Mouse (Mus musculus): ENCODE results near the gene Tmem183a. TPM values are rescaled to one million over a fixed set of nuclear protein-coding genes. Genes with fewer than 3 reads are reported as not detected.

The Tmem183a gene
- total and polyA plus RNA-seq, 3 experiments: 37.8 to 94.0 (median 65.9) TPM

GRCm38 (mm10) chr1:134374124-134374523 lies 12.3 kb upstream of the Tmem183a start:
- H3K36me3 ChIP-seq (replicated peaks): no peaks in the 10 kb centered on the region
- no peaks in the 10 kb centered on the region for H3K4me1 ChIP-seq (ENCODE audit: insufficient read depth, low read depth, low read length)
- TF ChIP-seq POLR2AphosphoS5 (IDR thresholded peaks at IDR 0.05; ENCODE audit: insufficient replicate concordance, low read depth, low read length) (no peak), TAL1 (conservative IDR thresholded peaks at IDR 0.05; ENCODE audit: low read depth, low read length) (no peak), GATA2 (IDR thresholded peaks at IDR 0.05; ENCODE audit: borderline replicate concordance, low read depth, low read length) (no peak), CTCF (IDR thresholded peaks at IDR 0.05; ENCODE audit: low read depth, low read length) (no peak), GATA1 (IDR thresholded peaks at IDR 0.05; ENCODE audit: borderline replicate concordance, low read length) (no peak)
- H3K27me3 ChIP-seq (ENCODE audit: insufficient read depth, low read length): peaks cover 43% of the 10 kb centered on the region
- DNase-seq (ENCODE audit: low spot score) (no peak), ATAC-seq (ENCODE audit: extremely low read depth, insufficient number of reproducible peaks, low FRiP score, poor library complexity, severe bottlenecking) (no peak)
- peaks cover 21% of the 10 kb centered on the region for H3K9me3 ChIP-seq (replicated peaks)
- H3K4me3 ChIP-seq (ENCODE audit: low read depth, low read length): no peak overlapping the region

GRCm38 (mm10) chr1:134368777-134369337 lies 7.1 kb upstream of the Tmem183a start:
- ATAC-seq (ENCODE audit: extremely low read depth, insufficient number of reproducible peaks, low FRiP score, poor library complexity, severe bottlenecking): no peak
- no peaks in the 10 kb centered on the region for H3K36me3 ChIP-seq (replicated peaks)
- TF ChIP-seq POLR2AphosphoS5 (IDR thresholded peaks at IDR 0.05; ENCODE audit: insufficient replicate concordance, low read depth, low read length) (no peak), CTCF (IDR thresholded peaks at IDR 0.05; ENCODE audit: low read depth, low read length) (peak; percentile 27), GATA2 (IDR thresholded peaks at IDR 0.05; ENCODE audit: borderline replicate concordance, low read depth, low read length) (no peak), TAL1 (conservative IDR thresholded peaks at IDR 0.05; ENCODE audit: low read depth, low read length) (no peak), GATA1 (IDR thresholded peaks at IDR 0.05; ENCODE audit: borderline replicate concordance, low read length) (no peak)
- H3K27me3 ChIP-seq (ENCODE audit: insufficient read depth, low read length): peaks cover 10% of the 10 kb centered on the region
- peaks cover 6% of the 10 kb centered on the region; the same call in 1 of the 2 replicates for H3K4me1 ChIP-seq (ENCODE audit: insufficient read depth, low read depth, low read length)
- H3K9me3 ChIP-seq (replicated peaks): peaks cover 23% of the 10 kb centered on the region
- peak; percentile 20 for DNase-seq (ENCODE audit: low spot score)
- H3K4me3 ChIP-seq (ENCODE audit: low read depth, low read length): no peak overlapping the region

- ATAC-seq (ENCODE audit: extremely low read depth, insufficient number of reproducible peaks, low FRiP score, poor library complexity, severe bottlenecking) (no peak), DNase-seq (ENCODE audit: low spot score) (no peak)
- H3K27me3 ChIP-seq (ENCODE audit: insufficient read depth, low read length): no peaks in the 10 kb centered on the region; the same call in 1 of the 2 replicates
- H3K36me3 ChIP-seq (replicated peaks): peaks cover 3% of the 10 kb centered on the region
- H3K4me1 ChIP-seq (ENCODE audit: insufficient read depth, low read depth, low read length): peaks cover 20% of the 10 kb centered on the region
- H3K9me3 ChIP-seq (replicated peaks): peaks cover 13% of the 10 kb centered on the region
- no peak for TF ChIP-seq GATA1 (IDR thresholded peaks at IDR 0.05; ENCODE audit: borderline replicate concordance, low read length)
- no peak for TF ChIP-seq GATA2 (IDR thresholded peaks at IDR 0.05; ENCODE audit: borderline replicate concordance, low read depth, low read length)
- TF ChIP-seq CTCF (IDR thresholded peaks at IDR 0.05; ENCODE audit: low read depth, low read length): no peak
- TF ChIP-seq TAL1 (conservative IDR thresholded peaks at IDR 0.05; ENCODE audit: low read depth, low read length): no peak
- TF ChIP-seq POLR2AphosphoS5 (IDR thresholded peaks at IDR 0.05; ENCODE audit: insufficient replicate concordance, low read depth, low read length): no peak
- no peak overlapping the region for H3K4me3 ChIP-seq (ENCODE audit: low read depth, low read length)
Observed at GRCm38 (mm10) chr1:134365491-134365890, 3.7 kb upstream of the Tmem183a start.

GRCm38 (mm10) chr1:134363194-134363593 lies 1.4 kb upstream of the Tmem183a start:
- DNase-seq (ENCODE audit: low spot score): no peak
- Histone ChIP-seq H3K4me3 (ENCODE audit: low read depth, low read length) (no peak overlapping the region), H3K9me3 (replicated peaks) (no peaks in the 10 kb centered on the region), H3K27me3 (ENCODE audit: insufficient read depth, low read length) (no peaks in the 10 kb centered on the region), H3K36me3 (replicated peaks) (peaks cover 25% of the 10 kb centered on the region), H3K4me1 (ENCODE audit: insufficient read depth, low read depth, low read length) (peaks cover 36% of the 10 kb centered on the region)
- TF ChIP-seq CTCF (IDR thresholded peaks at IDR 0.05; ENCODE audit: low read depth, low read length) (no peak), GATA1 (IDR thresholded peaks at IDR 0.05; ENCODE audit: borderline replicate concordance, low read length) (no peak), TAL1 (conservative IDR thresholded peaks at IDR 0.05; ENCODE audit: low read depth, low read length) (no peak), GATA2 (IDR thresholded peaks at IDR 0.05; ENCODE audit: borderline replicate concordance, low read depth, low read length) (no peak), POLR2AphosphoS5 (IDR thresholded peaks at IDR 0.05; ENCODE audit: insufficient replicate concordance, low read depth, low read length) (no peak)
- no peak for ATAC-seq (ENCODE audit: extremely low read depth, insufficient number of reproducible peaks, low FRiP score, poor library complexity, severe bottlenecking)

- H3K36me3 ChIP-seq (replicated peaks): peaks cover 39% of the 10 kb centered on the region
- H3K27me3 ChIP-seq (ENCODE audit: insufficient read depth, low read length): no peaks in the 10 kb centered on the region
- no peaks in the 10 kb centered on the region for H3K9me3 ChIP-seq (replicated peaks)
- ATAC-seq (ENCODE audit: extremely low read depth, insufficient number of reproducible peaks, low FRiP score, poor library complexity, severe bottlenecking): no peak
- H3K4me1 ChIP-seq (ENCODE audit: insufficient read depth, low read depth, low read length): peaks cover 41% of the 10 kb centered on the region
- H3K4me3 ChIP-seq (ENCODE audit: low read depth, low read length): peak overlapping the region; percentile 81
- DNase-seq (ENCODE audit: low spot score): no peak
- TF ChIP-seq TAL1 (conservative IDR thresholded peaks at IDR 0.05; ENCODE audit: low read depth, low read length) (no peak), CTCF (IDR thresholded peaks at IDR 0.05; ENCODE audit: low read depth, low read length) (no peak), POLR2AphosphoS5 (IDR thresholded peaks at IDR 0.05; ENCODE audit: insufficient replicate concordance, low read depth, low read length) (no peak), GATA2 (IDR thresholded peaks at IDR 0.05; ENCODE audit: borderline replicate concordance, low read depth, low read length) (no peak), GATA1 (IDR thresholded peaks at IDR 0.05; ENCODE audit: borderline replicate concordance, low read length) (no peak)
Observed at GRCm38 (mm10) chr1:134361195-134361856, 453 bp downstream of the Tmem183a start.

GRCm38 (mm10) chr1:134360656-134361055 lies 1.1 kb downstream of the Tmem183a start:
- Histone ChIP-seq H3K4me3 (ENCODE audit: low read depth, low read length) (peak overlapping the region; percentile 81; the same call in 1 of the 2 replicates), H3K27me3 (ENCODE audit: insufficient read depth, low read length) (no peaks in the 10 kb centered on the region), H3K4me1 (ENCODE audit: insufficient read depth, low read depth, low read length) (peaks cover 41% of the 10 kb centered on the region), H3K9me3 (replicated peaks) (no peaks in the 10 kb centered on the region), H3K36me3 (replicated peaks) (peaks cover 46% of the 10 kb centered on the region)
- TF ChIP-seq CTCF (IDR thresholded peaks at IDR 0.05; ENCODE audit: low read depth, low read length) (no peak), GATA2 (IDR thresholded peaks at IDR 0.05; ENCODE audit: borderline replicate concordance, low read depth, low read length) (no peak), POLR2AphosphoS5 (IDR thresholded peaks at IDR 0.05; ENCODE audit: insufficient replicate concordance, low read depth, low read length) (no peak), GATA1 (IDR thresholded peaks at IDR 0.05; ENCODE audit: borderline replicate concordance, low read length) (no peak), TAL1 (conservative IDR thresholded peaks at IDR 0.05; ENCODE audit: low read depth, low read length) (no peak)
- no peak for DNase-seq (ENCODE audit: low spot score)
- no peak for ATAC-seq (ENCODE audit: extremely low read depth, insufficient number of reproducible peaks, low FRiP score, poor library complexity, severe bottlenecking)
